Mouse (Mus musculus) brain, embryonic 14.5 days (tissue): Measurements from ENCODE around the gene Metrnl. TPM values are rescaled to one million over a fixed set of nuclear protein-coding genes. Genes with fewer than 3 reads are reported as not detected.
"Not testable (repeated sequence)": the region's sequence is repeated elsewhere in the genome, so short reads cannot be mapped to it uniquely, and the experiment has no call there.

Experiments used
- DNase-seq: peaks from one replicate; pipeline ENCODE4 v3.0.0-alpha.2; 2011; ENCODE audit warnings: low read depth
- CTCF ChIP-seq: fragments of 200-500 bp; IDR thresholded peaks from 2 replicates; pipeline ENCODE4 v1.5.1; 2012; ENCODE audit warnings: inconsistent platforms, mild to moderate bottlenecking, moderate library complexity, borderline replicate concordance; ENCODE audit not compliant: insufficient read depth, insufficient read length; ENCODE audit errors: extremely low read depth
- POLR2A ChIP-seq: fragments of 200-500 bp; IDR thresholded peaks from 2 replicates; pipeline ENCODE4 v1.6.1; 2012; ENCODE audit warnings: mild to moderate bottlenecking, inconsistent platforms, borderline replicate concordance; ENCODE audit not compliant: poor library complexity, insufficient read depth, insufficient read length, severe bottlenecking; ENCODE audit errors: extremely low read depth
- polyA plus RNA-seq: library from polyadenylated mRNA; depleted of rRNA; stranded (reverse); fragments of >200 nt; gene quantifications from 2 replicates; pipeline ENCODE4 v1.2.3, GENCODE M21; 2012; rRNA removed

Gene Metrnl
- 7.5 and 11.9 TPM in 2 replicates for polyA plus RNA-seq

GRCm38 (mm10) chr11:121701244-121701643, at the start of gene Metrnl:
Gene Metrnl, plus strand, starts transcription at chr11:121701544.
- TF ChIP-seq CTCF (no peak), POLR2A (no peak)
- no peak for DNase-seq

GRCm38 (mm10) chr11:121651556-121651955, 49.8 kb upstream of the Metrnl start:
- TF ChIP-seq POLR2A (no peak), CTCF (no peak)
- DNase-seq = no peak

- no peak for TF ChIP-seq CTCF
- no peak for TF ChIP-seq POLR2A
- DNase-seq = no peak
Measured at GRCm38 (mm10) chr11:121651983-121652382, 49.4 kb upstream of the Metrnl start.

- TF ChIP-seq CTCF = peak; percentile 54; the same call in 1 of the 2 replicates
- TF ChIP-seq POLR2A = no peak
- peak; percentile 59 for DNase-seq
Measured at GRCm38 (mm10) chr11:121652547-121653305, 48.6 kb upstream of the Metrnl start.

- no peak for DNase-seq
- TF ChIP-seq CTCF = no peak
- TF ChIP-seq POLR2A = no peak
Measured at GRCm38 (mm10) chr11:121653631-121654030, 47.7 kb upstream of the Metrnl start.

- no peak for DNase-seq
Measured at GRCm38 (mm10) chr11:121654406-121654945, 46.9 kb upstream of the Metrnl start.

GRCm38 (mm10) chr11:121655166-121655806, 46.1 kb upstream of the Metrnl start:
- TF ChIP-seq POLR2A = no peak
- TF ChIP-seq CTCF = no peak
- DNase-seq = no peak

More at GRCm38 (mm10) chr11:121654406-121654945, 46.9 kb upstream of the Metrnl start:
- TF ChIP-seq POLR2A (no peak), CTCF (no peak)

GRCm38 (mm10) chr11:121655807-121656511, 45.4 kb upstream of the Metrnl start:
- TF ChIP-seq POLR2A (no peak), CTCF (no peak)
- no peak for DNase-seq

- DNase-seq = no peak
- TF ChIP-seq POLR2A (no peak), CTCF (no peak)
Measured at GRCm38 (mm10) chr11:121658151-121658550, 43.2 kb upstream of the Metrnl start.

GRCm38 (mm10) chr11:121660604-121661003, 40.7 kb upstream of the Metrnl start:
- DNase-seq = not testable (repeated sequence)

- DNase-seq = no peak
- TF ChIP-seq POLR2A = no peak
- TF ChIP-seq CTCF = no peak
Measured at GRCm38 (mm10) chr11:121661116-121661515, 40.2 kb upstream of the Metrnl start.
